Mouse (Mus musculus) limb, embryonic 14.5 days (tissue): ENCODE measurements around the gene Klrd1. TPM values are rescaled to one million over a fixed set of nuclear protein-coding genes. Genes with fewer than 3 reads are reported as not detected.

Source experiments
- ATAC-seq: fragments of 200-750 bp; cut with Nextera tagmentation; 2 replicates; pipeline ENCODE4 v1.8.0; 2017; ENCODE audit warnings: low read depth, moderate number of reproducible peaks, moderate TSS enrichment; ENCODE audit not compliant: low FRiP score
- DNase-seq: peaks from one replicate; pipeline ENCODE4 v3.0.0-alpha.2; 2015; ENCODE audit warnings: low spot score
- H3K27ac ChIP-seq: fragments of 300-500 bp; sonication (generic); replicated peaks from 2 replicates; pipeline ENCODE4 v1.5.1; 2014; ENCODE audit warnings: low read depth, mild to moderate bottlenecking, low read length, moderate library complexity, mixed read lengths
- H3K27me3 ChIP-seq: fragments of 300-500 bp; sonication (generic); 2 replicates; pipeline ENCODE4 v1.6.1; 2014; ENCODE audit warnings: low read length, mixed read lengths; ENCODE audit not compliant: control insufficient read depth, insufficient read depth
- H3K36me3 ChIP-seq: fragments of 300-500 bp; sonication (generic); 2 replicates; pipeline ENCODE4 v1.6.1; 2014; ENCODE audit warnings: mild to moderate bottlenecking, low read length, moderate library complexity, mixed read lengths; ENCODE audit not compliant: control insufficient read depth, insufficient read depth
- H3K4me1 ChIP-seq: fragments of 300-500 bp; sonication (generic); 2 replicates; pipeline ENCODE4 v1.6.1; 2014; ENCODE audit warnings: antibody characterized with exemption, low read length, mixed read lengths; ENCODE audit not compliant: control insufficient read depth, insufficient read depth
- H3K4me2 ChIP-seq: fragments of 300-500 bp; sonication (generic); replicated peaks from 2 replicates; pipeline ENCODE4 v1.6.1; 2014; ENCODE audit warnings: low read depth, mild to moderate bottlenecking, low read length, moderate library complexity; ENCODE audit not compliant: severe bottlenecking
- H3K4me3 ChIP-seq: fragments of 300-500 bp; sonication (generic); replicated peaks from 2 replicates; pipeline ENCODE4 v1.5.1; 2014; ENCODE audit warnings: low read length
- H3K9ac ChIP-seq: fragments of 300-500 bp; sonication (generic); 2 replicates; pipeline ENCODE4 v1.6.1; 2014; ENCODE audit warnings: mild to moderate bottlenecking, low read depth, low read length, moderate library complexity; ENCODE audit not compliant: severe bottlenecking
- H3K9me3 ChIP-seq: fragments of 300-500 bp; sonication (generic); 2 replicates; pipeline ENCODE4 v1.6.1; 2016; ENCODE audit warnings: low read length; ENCODE audit not compliant: control insufficient read depth
- POLR2A ChIP-seq: fragments of 200-500 bp; IDR thresholded peaks from 2 replicates; pipeline ENCODE4 v1.8.0; 2012; ENCODE audit warnings: inconsistent platforms, mild to moderate bottlenecking, moderate library complexity, borderline replicate concordance; ENCODE audit not compliant: insufficient read depth, insufficient read length; ENCODE audit errors: extremely low read depth
- WGBS: fragments of 180-500 bp; shearing (Covaris S2); extraction: QIAGEN DNeasy Blood & Tissue Kit; methylation state at CpG from one replicate; pipeline ENCODE4 v1.1.7; 2014; 5-methylcytosine and 5-hydroxymethylcytosine counted together
- polyA plus RNA-seq, 2 experiments: library from polyadenylated mRNA; depleted of rRNA in 1 of 2; stranded (reverse) in 1 of 2; unstranded in 1 of 2; fragments of >200 nt; fragmentation: Nextera tagmentation in 1 of 2; extraction: Ambion mirVana in 1 of 2; gene quantifications; 2 replicates each; pipeline versions ENCODE4 v1.2.1 to v1.2.3; 2012 to 2014

The Klrd1 gene
- polyA plus RNA-seq (2012; rRNA removed) (0.19 and 0.24 TPM in 2 replicates), polyA plus RNA-seq (2014; fragmentation: Nextera tagmentation; extraction: Ambion mirVana) (0.28 TPM in 1 of 2 replicates, not detected in the other)

DNA sequence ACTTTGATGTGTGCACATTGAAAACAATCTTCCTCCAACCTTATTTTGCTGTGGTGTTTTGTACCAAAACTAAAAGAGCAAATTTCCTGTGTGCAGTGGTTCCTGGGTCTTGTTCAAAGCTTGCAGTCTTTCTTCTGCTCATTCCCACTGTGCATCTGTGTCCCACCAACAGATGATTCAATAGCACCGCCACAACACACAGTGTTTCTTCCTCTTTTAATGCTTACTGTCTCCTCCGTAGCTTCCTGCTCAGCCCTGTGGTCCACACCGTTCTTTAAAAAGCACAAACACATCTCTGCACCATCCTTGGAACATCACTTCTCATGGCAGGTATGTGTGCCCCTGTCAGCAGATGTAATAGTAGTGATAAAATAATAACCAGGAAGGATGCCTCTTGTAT is at the start of gene Klrd1:
Klrd1 (plus strand) TSS at position 275 of the 400 bp plus-strand sequence.
- H3K4me3 ChIP-seq, result no peak within 1 kb of the TSS
- no peak for ATAC-seq
- H3K4me1 ChIP-seq, result no peaks in the 10 kb centered on the region
- H3K36me3 ChIP-seq, result no peaks in the 10 kb centered on the region
- no peak within 1 kb of the TSS for H3K9ac ChIP-seq
- no peak for DNase-seq
- TF ChIP-seq POLR2A, result no peak
- no peaks in the 10 kb centered on the region for H3K27me3 ChIP-seq
- H3K27ac ChIP-seq, result no peak within 1 kb of the TSS
- WGBS, result 78% methylated on average over 3 of the region's 3 CpGs
- H3K9me3 ChIP-seq, result no peaks in the 10 kb centered on the region
- H3K4me2 ChIP-seq, result no peak within 1 kb of the TSS

DNA sequence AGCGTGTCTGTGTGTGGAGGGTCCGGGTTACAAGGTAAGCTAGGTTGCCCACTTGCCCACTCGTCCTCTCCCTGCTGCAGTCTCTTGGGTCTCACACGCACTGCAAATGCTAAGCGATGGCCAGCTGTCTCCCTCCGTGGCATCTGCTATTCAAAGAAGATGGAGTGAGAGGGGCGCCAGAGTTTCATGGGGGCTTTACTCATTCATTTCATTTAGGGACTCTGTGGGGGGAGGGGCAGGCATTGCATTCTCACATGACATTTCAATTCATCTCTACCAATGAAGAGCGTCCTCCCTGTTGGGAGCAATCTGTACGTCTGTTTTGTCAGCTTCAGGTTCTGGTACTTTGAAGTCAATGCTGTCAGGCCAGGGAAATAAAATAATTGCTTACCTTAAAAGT is 49.7 kb upstream of the Klrd1 start:
- no peaks in the 10 kb centered on the region for H3K4me1 ChIP-seq
- H3K36me3 ChIP-seq, result peaks cover 49% of the 10 kb centered on the region
- ATAC-seq (no peak), DNase-seq (no peak)
- H3K27me3 ChIP-seq, result no peaks in the 10 kb centered on the region
- H3K4me2 ChIP-seq, result no peak overlapping the region
- no peak for TF ChIP-seq POLR2A
- 80% methylated on average over 9 of the region's 9 CpGs for WGBS
- H3K4me3 ChIP-seq, result no peak overlapping the region
- no peak overlapping the region for H3K27ac ChIP-seq
- no peak overlapping the region for H3K9ac ChIP-seq
- H3K9me3 ChIP-seq, result no peaks in the 10 kb centered on the region

DNA sequence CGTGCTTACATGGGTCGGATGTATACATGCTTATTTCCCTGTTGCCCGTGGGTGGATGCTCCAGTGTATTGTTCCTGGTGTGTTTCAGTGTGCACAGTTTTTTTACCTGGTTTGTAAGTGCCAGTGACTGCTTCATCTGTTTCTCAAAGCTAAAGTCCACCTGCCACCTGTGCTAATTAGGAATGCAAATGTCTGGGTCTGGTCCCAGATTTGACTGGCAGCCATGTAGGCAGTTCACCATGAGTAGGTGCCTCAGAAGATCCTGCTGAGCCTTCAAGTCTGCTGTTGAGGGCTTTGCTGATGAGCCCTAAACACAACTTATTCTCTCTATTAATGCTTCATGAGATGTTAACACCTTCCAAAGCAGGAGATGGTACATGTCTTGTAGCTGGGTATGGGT is 49.0 kb upstream of the Klrd1 start:
- H3K4me3 ChIP-seq, result no peak overlapping the region
- ATAC-seq (no peak), DNase-seq (no peak)
- no peak overlapping the region for H3K4me2 ChIP-seq
- 94% methylated on average over 3 of the region's 3 CpGs for WGBS
- no peaks in the 10 kb centered on the region for H3K27me3 ChIP-seq
- H3K9me3 ChIP-seq, result no peaks in the 10 kb centered on the region
- TF ChIP-seq POLR2A, result no peak
- no peak overlapping the region for H3K9ac ChIP-seq
- peaks cover 46% of the 10 kb centered on the region for H3K36me3 ChIP-seq
- no peaks in the 10 kb centered on the region for H3K4me1 ChIP-seq
- H3K27ac ChIP-seq, result no peak overlapping the region

DNA sequence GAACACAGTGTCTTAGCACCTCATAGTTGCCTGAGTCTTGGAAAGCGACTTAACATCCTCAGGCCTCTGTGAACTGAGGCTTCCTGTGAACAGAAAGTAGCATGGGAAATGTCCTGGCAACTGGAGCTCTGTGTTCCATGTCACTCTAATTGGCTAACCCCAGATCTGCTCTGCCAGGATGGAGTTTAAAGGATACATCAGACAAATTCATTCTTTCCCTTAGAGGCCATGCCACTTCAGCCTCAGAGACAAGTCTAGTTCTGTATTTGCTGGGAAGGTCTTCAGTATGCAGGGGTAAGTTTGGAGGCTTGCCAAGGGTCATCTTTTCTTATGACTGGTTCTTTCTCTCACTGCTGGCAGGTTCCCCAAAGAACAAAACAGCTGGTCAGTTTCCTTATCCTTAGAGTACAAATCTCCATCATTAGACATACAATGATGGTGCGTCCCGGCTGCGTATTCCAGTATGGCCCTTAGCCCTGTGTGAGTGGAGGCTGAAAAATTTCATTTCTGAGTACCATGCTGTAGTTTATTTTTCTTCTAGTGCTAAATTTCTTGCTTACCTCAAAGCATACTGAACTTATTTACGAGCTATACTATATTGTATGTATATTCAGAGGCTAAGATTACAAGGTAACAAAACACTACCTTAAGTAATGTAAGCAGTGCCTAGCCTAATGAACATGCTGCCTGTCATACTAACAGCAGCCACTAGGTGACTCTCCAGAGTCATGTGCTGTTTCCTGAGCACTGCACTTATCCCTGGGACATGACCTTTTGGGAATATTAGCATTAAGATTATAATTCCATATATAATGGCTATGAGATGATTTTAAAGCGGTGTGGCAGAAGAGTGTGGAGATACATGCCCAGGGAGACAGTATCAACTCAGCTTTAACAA is 47.6 kb upstream of the Klrd1 start:
- no peak overlapping the region for H3K9ac ChIP-seq
- no peaks in the 10 kb centered on the region for H3K4me1 ChIP-seq
- no peak overlapping the region for H3K27ac ChIP-seq
- peak; percentile 72; the same call in 1 of the 2 replicates for ATAC-seq
- peak; percentile 72 for DNase-seq
- H3K27me3 ChIP-seq, result no peaks in the 10 kb centered on the region
- H3K36me3 ChIP-seq, result peaks cover 31% of the 10 kb centered on the region
- no peaks in the 10 kb centered on the region for H3K9me3 ChIP-seq
- WGBS, result 62% methylated on average over 6 of the region's 6 CpGs
- H3K4me3 ChIP-seq, result no peak overlapping the region
- no peak for TF ChIP-seq POLR2A
- H3K4me2 ChIP-seq, result no peak overlapping the region

DNA sequence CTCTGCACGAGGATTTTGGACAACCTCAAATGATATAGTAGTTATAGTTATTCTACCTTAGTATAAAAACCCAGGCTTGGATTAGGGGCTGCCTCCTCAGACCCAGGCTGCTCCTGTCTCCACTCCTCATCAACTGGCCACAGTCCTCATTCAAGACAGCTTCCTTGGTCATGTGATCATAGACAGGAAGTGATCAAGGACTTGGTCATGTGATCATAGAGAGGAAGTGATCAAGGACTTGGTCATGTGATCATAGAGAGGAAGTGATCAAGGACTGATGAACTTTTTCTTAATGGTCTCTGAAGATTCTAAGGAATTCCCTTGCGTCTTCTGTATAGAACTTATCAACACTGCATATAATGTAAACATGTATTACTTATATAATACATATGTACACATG is 44.3 kb upstream of the Klrd1 start:
- WGBS, result 90% methylated on average over 2 of the region's 2 CpGs

More for the DNA sequence above, 44.3 kb upstream of the Klrd1 start:
- no peaks in the 10 kb centered on the region for H3K4me1 ChIP-seq
- no peaks in the 10 kb centered on the region for H3K9me3 ChIP-seq
- no peaks in the 10 kb centered on the region for H3K36me3 ChIP-seq
- H3K4me3 ChIP-seq, result no peak overlapping the region
- ATAC-seq (no peak), DNase-seq (no peak)
- H3K9ac ChIP-seq, result no peak overlapping the region
- no peak overlapping the region for H3K4me2 ChIP-seq
- H3K27me3 ChIP-seq, result no peaks in the 10 kb centered on the region
- TF ChIP-seq POLR2A, result no peak
- H3K27ac ChIP-seq, result no peak overlapping the region
